In genomic region chr2:129258475-129259211, GRCm38 (mm10) we compare ENCODE assay signal across 9 mouse cellular contexts. TPM values are rescaled to one million over a fixed set of nuclear protein-coding genes. Genes with fewer than 3 reads are reported as not detected.
DNase-seq lines count a peak whose midpoint lies in the region; ATAC-seq and TF ChIP-seq lines count a peak whose summit lies in the region.
"Had no signal": no experiment of that assay in that cellular context is flagged by ENCODE, and none has a peak within 500 bp of the region (broad histone marks: within the 10 kb centered on the region; RNA-seq: fewer than 3 reads in every experiment).

No protein-coding gene starts in this region.

- H3K4me2 ChIP-seq in embryonic facial prominence, embryonic 13.5 days: peak overlapping the region; percentile 20; the same call in 1 of the 2 replicates
- no peak overlapping the region for H3K4me2 ChIP-seq in liver, postnatal 0 days (ENCODE audit: low read depth, low read length)
- H3K4me2 ChIP-seq in neural tube, embryonic 13.5 days: peak overlapping the region; percentile 34

- intact Hi-C loops in heart, postnatal 14 days (cut with DNase I): loop anchor here (1.0 to 5.0 kb wide), 5 partner anchors 46 to 311 kb away; no protein-coding TSS in a partner anchor

- ATAC-seq in embryonic facial prominence, embryonic 13.5 days (ENCODE audit: insufficient number of reproducible peaks, insufficient read depth, low FRiP score, low TSS enrichment, low read depth): no peak
- peak; percentile 58 for ATAC-seq in liver, postnatal 0 days
- ATAC-seq in neural tube, embryonic 13.5 days (ENCODE audit: low read depth): peak; percentile 90

- H3K27me3 ChIP-seq in embryonic facial prominence, embryonic 13.5 days: no peaks in the 10 kb centered on the region
- H3K27me3 ChIP-seq in liver, postnatal 0 days (ENCODE audit: insufficient read depth, low read length): no peaks in the 10 kb centered on the region
- no peaks in the 10 kb centered on the region for H3K27me3 ChIP-seq in neural tube, embryonic 13.5 days

- DNase-seq in CD8-positive naive resting alpha-beta T cell, adult 2 months (ENCODE audit: low read depth in 2 of 2, low spot score in 2 of 2): peak; percentile 67 to 77
- peak; percentile 80 for DNase-seq in adrenal gland, postnatal 14 days
- peak; percentile 52 to 82 for DNase-seq in heart, postnatal 14 days
- DNase-seq in layer of hippocampus, adult 18-20 months (ENCODE audit: low spot score in 2 of 2): peak; percentile 53 to 82
- peak; percentile 72 for DNase-seq in liver, postnatal 0 days
- DNase-seq in thymus, postnatal 0 days (ENCODE audit: low spot score): peak; percentile 83

- no peak for TF ChIP-seq EP300 in liver, postnatal 0 days (IDR thresholded peaks at IDR 0.05; ENCODE audit: low read depth)

- peak; percentile 99 for TF ChIP-seq CTCF in liver, postnatal 0 days (IDR thresholded peaks at IDR 0.05; ENCODE audit: low read depth)

- H3K4me3 ChIP-seq in embryonic facial prominence, embryonic 13.5 days: no peak overlapping the region
- no peak overlapping the region for H3K4me3 ChIP-seq in liver, postnatal 0 days (ENCODE audit: low read depth, low read length)
- H3K4me3 ChIP-seq in neural tube, embryonic 13.5 days: no peak overlapping the region

- H3K9ac ChIP-seq in embryonic facial prominence, embryonic 13.5 days: no peak overlapping the region
- no peak overlapping the region for H3K9ac ChIP-seq in liver, postnatal 0 days (replicated peaks)
- peak overlapping the region; percentile 42; the same call in 1 of the 2 replicates for H3K9ac ChIP-seq in neural tube, embryonic 13.5 days

- no peak overlapping the region for H3K27ac ChIP-seq in embryonic facial prominence, embryonic 13.5 days
- H3K27ac ChIP-seq in liver, postnatal 0 days (ENCODE audit: low read depth): no peak overlapping the region
- no peak overlapping the region for H3K27ac ChIP-seq in neural tube, embryonic 13.5 days (replicated peaks)

- 34% methylated on average over 7 of the region's 7 CpGs for WGBS in embryonic facial prominence, embryonic 13.5 days
- WGBS in liver, postnatal 0 days (ENCODE audit: insufficient replicate concordance): 36% methylated on average over 7 of the region's 7 CpGs
- 38% methylated on average over 7 of the region's 7 CpGs for WGBS in neural tube, embryonic 13.5 days

- H3K36me3 ChIP-seq in embryonic facial prominence, embryonic 13.5 days: no peaks in the 10 kb centered on the region
- no peaks in the 10 kb centered on the region for H3K36me3 ChIP-seq in liver, postnatal 0 days (replicated peaks; ENCODE audit: insufficient read depth, low read length)
- H3K36me3 ChIP-seq in neural tube, embryonic 13.5 days: no peaks in the 10 kb centered on the region

- no peaks in the 10 kb centered on the region for H3K9me3 ChIP-seq in embryonic facial prominence, embryonic 13.5 days
- H3K9me3 ChIP-seq in liver, postnatal 0 days (ENCODE audit: low read length): no peaks in the 10 kb centered on the region
- no peaks in the 10 kb centered on the region for H3K9me3 ChIP-seq in neural tube, embryonic 13.5 days

- peaks cover 3% of the 10 kb centered on the region; the same call in 1 of the 2 replicates for H3K4me1 ChIP-seq in embryonic facial prominence, embryonic 13.5 days
- 0 out of 2 replicates have a peak, but pooled peaks cover 6% of the 10 kb centered on the region for H3K4me1 ChIP-seq in liver, postnatal 0 days (ENCODE audit: insufficient read depth)
- H3K4me1 ChIP-seq in neural tube, embryonic 13.5 days (replicated peaks): peaks cover 4% of the 10 kb centered on the region

RNA-seq across cellular contexts. Expression of gene Ckap2l, which starts 38.4 kb away (rescaled TPM):
- 9.3 and 10.4 TPM in 2 replicates for total RNA-seq in adrenal gland, postnatal 14 days (2021)
- 51.3 and 53.4 TPM in 2 replicates for polyA plus RNA-seq in embryonic facial prominence, embryonic 13.5 days (2015; fragmentation: Nextera tagmentation; extraction: Ambion mirVana)
- total RNA-seq in heart, postnatal 14 days (2021): 1 to 10 TPM; 3.4 to 6.0 TPM
- total RNA-seq in layer of hippocampus, adult 18-20 months (2021): under 1 TPM; 0.23 to 0.30 TPM
- polyA plus RNA-seq in liver, postnatal 0 days (2015; fragmentation: Nextera tagmentation; extraction: Ambion mirVana): 12.3 and 13.2 TPM in 2 replicates
- 10.0 and 13.1 TPM in 2 replicates for polyA plus RNA-seq in neural tube, embryonic 13.5 days (2015; fragmentation: Nextera tagmentation; extraction: Ambion mirVana)
- polyA plus RNA-seq in thymus, postnatal 0 days (2015; fragmentation: Nextera tagmentation; extraction: Ambion mirVana): 29.6 and 40.8 TPM in 2 replicates

RNA-seq across cellular contexts. Expression of gene Il1a, which starts 51.1 kb away (rescaled TPM):
- 0.26 and 0.60 TPM in 2 replicates for total RNA-seq in adrenal gland, postnatal 14 days (2021)
- not detected in 2 replicates for polyA plus RNA-seq in embryonic facial prominence, embryonic 13.5 days (2015; fragmentation: Nextera tagmentation; extraction: Ambion mirVana)
- total RNA-seq in heart, postnatal 14 days (2021): under 1 TPM in 1 of 2 experiments, not detected in 1; 0.10 TPM
- total RNA-seq in layer of hippocampus, adult 18-20 months (2021): under 1 TPM; 0.47 to 0.71 TPM
- 4.8 and 6.3 TPM in 2 replicates for polyA plus RNA-seq in liver, postnatal 0 days (2015; fragmentation: Nextera tagmentation; extraction: Ambion mirVana)
- polyA plus RNA-seq in neural tube, embryonic 13.5 days (2015; fragmentation: Nextera tagmentation; extraction: Ambion mirVana): 0.31 and 0.44 TPM in 2 replicates
- polyA plus RNA-seq in thymus, postnatal 0 days (2015; fragmentation: Nextera tagmentation; extraction: Ambion mirVana): 1.8 and 2.1 TPM in 2 replicates
- total RNA-seq: gastrocnemius, postnatal 36 days had no signal
